In the genomic region with DNA sequence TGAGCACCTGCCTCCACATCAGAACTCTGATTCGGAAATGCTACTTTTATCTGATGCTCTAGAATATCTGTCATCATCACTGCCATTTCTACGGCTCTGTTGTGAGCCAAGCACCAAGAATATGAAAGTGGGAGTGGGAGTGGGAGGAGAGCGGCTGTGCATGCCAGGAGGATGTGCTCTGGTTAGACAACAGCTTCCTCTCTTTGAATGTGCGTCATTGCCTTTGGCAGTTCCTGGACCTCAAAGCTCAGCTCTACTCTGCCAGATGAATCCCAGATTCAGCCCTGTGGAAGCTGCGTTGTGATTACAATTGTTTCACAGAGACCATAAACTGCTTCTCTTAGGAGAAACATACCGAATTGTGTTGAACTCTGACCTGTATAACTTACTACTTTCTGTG, we compare ENCODE assay signal across 8 mouse cellular contexts.
A peak's percentile ranks its signal among the peaks of the same experiment; 100 is the strongest.
DNase-seq lines count a peak whose midpoint lies in the region; ATAC-seq lines count a peak whose summit lies in the region.

No protein-coding gene starts in this region.

- DNase-seq in gastrocnemius, postnatal 14 days: peak; percentile 28
- no peak for DNase-seq in gastrocnemius, postnatal 10 days
- peak; percentile 32 to 46 for DNase-seq in heart, postnatal 10 days
- DNase-seq in left cerebral cortex, adult 8-10 months (ENCODE audit: low spot score in 2 of 2): peak; percentile 8 to 67
- DNase-seq in B cell, adult 2 months: no peak
- no peak for DNase-seq in neural tube, embryonic 10.5 days (ENCODE audit: extremely low spot score, low spot score)
- no peak for DNase-seq in retina, postnatal 1 day

- intact Hi-C loops in gastrocnemius, postnatal 14 days (cut with DNase I; ENCODE audit: low total_unique reads): no loop called here
- intact Hi-C loops in heart, postnatal 10 days (cut with DNase I): loop anchor here (2.0 kb wide), 1 partner anchor 53 kb away; no protein-coding TSS in a partner anchor

- ATAC-seq in CD4-positive, CD25-positive, alpha-beta regulatory T cell, adult 4 months: peak; percentile 77

Comparison
In these comparisons a context has a peak if more than half of its experiments do, and no peak if none do; other contexts are left out.
1. DNase-seq: peak in gastrocnemius, postnatal 14 days (single experiment), heart, postnatal 10 days (2 of 2) and left cerebral cortex, adult 8-10 months (2 of 2); none in gastrocnemius, postnatal 10 days (single experiment), B cell, adult 2 months (0 of 2), neural tube, embryonic 10.5 days (single experiment) and retina, postnatal 1 day (single experiment).